Mouse (Mus musculus): ENCODE results near the gene Trim31. TPM values are rescaled to one million over a fixed set of nuclear protein-coding genes. Genes with fewer than 3 reads are reported as not detected.

The Trim31 gene
- polyA plus RNA-seq, 1 experiment from 2014 or later: 56.2 TPM

DNA sequence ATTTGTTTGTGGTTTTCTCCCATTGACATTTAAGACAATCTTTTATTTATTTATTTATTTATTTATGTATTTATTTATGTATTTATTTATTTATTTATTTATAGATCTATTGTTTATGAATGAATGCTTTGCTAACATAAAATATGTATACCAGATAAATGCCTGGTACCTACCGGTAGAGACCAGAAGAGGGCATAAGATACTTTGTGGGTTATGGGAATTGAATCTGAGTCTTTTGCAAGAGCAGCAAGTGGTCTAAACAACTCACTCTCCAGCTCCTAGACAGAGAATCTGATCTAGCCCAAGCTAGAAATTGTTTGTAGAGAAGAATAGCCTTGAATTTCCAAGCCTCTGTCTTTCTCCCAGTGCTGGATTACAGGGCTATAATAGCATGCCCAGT, 2.8 kb downstream of the Trim31 start:
- H3K9me3 ChIP-seq (ENCODE audit: control insufficient read depth): no peaks in the 10 kb centered on the region
- H3K27me3 ChIP-seq (replicated peaks; ENCODE audit: control insufficient read depth, insufficient read depth, low read length): no peaks in the 10 kb centered on the region
- H3K4me3 ChIP-seq (ENCODE audit: low read depth, low read length): peak overlapping the region; percentile 38; the same call in 1 of the 2 replicates
- H3K36me3 ChIP-seq (ENCODE audit: control insufficient read depth, insufficient read depth): peaks cover 7% of the 10 kb centered on the region
- no peaks in the 10 kb centered on the region for H3K4me1 ChIP-seq (replicated peaks; ENCODE audit: control insufficient read depth, insufficient read depth, low read length)
- no peak overlapping the region for H3K27ac ChIP-seq (ENCODE audit: low read depth, low read length)
- peak; percentile 52 for TF ChIP-seq CTCF (IDR thresholded peaks at IDR 0.05; ENCODE audit: low read depth)
- WGBS: 7% methylated on average over 1 of the region's 1 CpGs
- H3K9ac ChIP-seq (ENCODE audit: low read depth, low read length): no peak overlapping the region
- peak overlapping the region; percentile 73 for H3K4me2 ChIP-seq (replicated peaks; ENCODE audit: low read depth)
- ATAC-seq: no peak

DNA sequence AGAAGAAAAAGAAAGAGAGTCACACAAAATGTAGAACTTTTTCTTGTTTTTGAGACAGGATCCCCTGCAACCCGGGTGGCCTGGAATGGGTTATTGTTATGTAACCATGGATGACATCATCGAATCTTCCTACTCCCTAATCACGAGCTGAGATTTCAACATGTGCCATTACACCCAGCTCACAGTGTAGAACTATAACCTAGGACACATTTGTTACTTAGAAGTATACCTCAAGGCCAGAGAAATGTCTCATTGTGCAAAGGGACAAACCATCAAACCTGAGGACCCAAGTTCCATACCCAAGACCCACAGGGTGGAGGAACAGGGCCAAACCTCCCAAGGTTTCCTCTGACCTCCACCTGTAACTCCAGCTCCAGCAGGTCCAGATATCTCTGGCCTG, 5.7 kb downstream of the Trim31 start:
- WGBS: 42% methylated on average over 3 of the region's 3 CpGs

DNA sequence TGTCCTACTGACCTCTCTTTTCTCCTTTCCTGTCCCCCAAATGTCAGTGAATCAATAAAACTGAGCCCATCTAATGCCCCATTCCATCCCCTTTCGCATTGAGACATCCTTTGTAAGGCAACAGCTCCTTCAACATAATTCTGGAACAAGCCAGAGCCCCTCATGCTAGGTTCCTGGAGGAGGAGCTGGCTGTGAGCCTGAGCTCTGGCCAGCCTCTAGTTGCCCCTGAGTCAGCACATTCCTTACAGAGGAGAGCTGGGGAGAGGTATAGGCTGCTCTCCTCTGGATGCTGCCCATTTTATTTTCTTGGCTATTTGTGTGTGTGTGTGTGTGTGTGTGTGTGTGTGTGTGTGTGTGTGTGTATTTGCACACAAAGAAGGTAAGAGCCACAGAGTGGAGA, 10.3 kb downstream of the Trim31 start:
- Histone ChIP-seq H3K9me3 (ENCODE audit: control insufficient read depth) (no peaks in the 10 kb centered on the region), H3K27me3 (replicated peaks; ENCODE audit: control insufficient read depth, insufficient read depth, low read length) (no peaks in the 10 kb centered on the region), H3K9ac (ENCODE audit: low read depth, low read length) (no peak overlapping the region), H3K27ac (ENCODE audit: low read depth, low read length) (no peak overlapping the region), H3K4me1 (replicated peaks; ENCODE audit: control insufficient read depth, insufficient read depth, low read length) (no peaks in the 10 kb centered on the region), H3K4me2 (replicated peaks; ENCODE audit: low read depth) (no peak overlapping the region), H3K36me3 (ENCODE audit: control insufficient read depth, insufficient read depth) (peaks cover 17% of the 10 kb centered on the region), H3K4me3 (ENCODE audit: low read depth, low read length) (no peak overlapping the region)
- TF ChIP-seq CTCF (IDR thresholded peaks at IDR 0.05; ENCODE audit: low read depth): no peak
- 59% methylated on average over 1 of the region's 1 CpGs for WGBS
- no peak for ATAC-seq

More for the DNA sequence above, 5.7 kb downstream of the Trim31 start:
- Histone ChIP-seq H3K36me3 (ENCODE audit: control insufficient read depth, insufficient read depth) (peaks cover 17% of the 10 kb centered on the region), H3K9me3 (ENCODE audit: control insufficient read depth) (no peaks in the 10 kb centered on the region), H3K27ac (ENCODE audit: low read depth, low read length) (no peak overlapping the region), H3K4me1 (replicated peaks; ENCODE audit: control insufficient read depth, insufficient read depth, low read length) (no peaks in the 10 kb centered on the region), H3K9ac (ENCODE audit: low read depth, low read length) (no peak overlapping the region), H3K4me2 (replicated peaks; ENCODE audit: low read depth) (no peak overlapping the region), H3K27me3 (replicated peaks; ENCODE audit: control insufficient read depth, insufficient read depth, low read length) (no peaks in the 10 kb centered on the region), H3K4me3 (ENCODE audit: low read depth, low read length) (no peak overlapping the region)
- no peak for ATAC-seq
- TF ChIP-seq CTCF (IDR thresholded peaks at IDR 0.05; ENCODE audit: low read depth): no peak

DNA sequence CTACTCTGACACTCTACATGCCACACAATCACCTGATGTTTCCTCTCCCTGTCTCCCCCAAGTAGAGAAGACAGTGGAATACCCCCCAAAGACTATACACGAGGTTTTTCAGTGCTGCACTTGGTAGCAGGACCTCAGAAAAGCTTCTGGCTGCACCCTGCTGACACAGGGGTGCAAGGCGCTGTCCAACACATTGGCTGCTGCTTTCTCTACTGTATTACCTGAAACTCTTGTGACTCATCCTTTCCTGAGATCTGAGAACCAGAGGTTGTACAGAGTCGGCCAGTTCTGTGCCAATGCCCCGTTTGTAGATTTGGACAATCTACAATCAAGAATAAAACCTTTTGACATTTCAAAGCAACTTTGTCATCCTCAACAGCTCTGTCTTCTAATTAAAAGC, 11.9 kb downstream of the Trim31 start:
- TF ChIP-seq CTCF (IDR thresholded peaks at IDR 0.05; ENCODE audit: low read depth): no peak
- Histone ChIP-seq H3K27ac (ENCODE audit: low read depth, low read length) (no peak overlapping the region), H3K36me3 (ENCODE audit: control insufficient read depth, insufficient read depth) (peaks cover 17% of the 10 kb centered on the region), H3K9ac (ENCODE audit: low read depth, low read length) (no peak overlapping the region), H3K27me3 (replicated peaks; ENCODE audit: control insufficient read depth, insufficient read depth, low read length) (no peaks in the 10 kb centered on the region), H3K4me2 (replicated peaks; ENCODE audit: low read depth) (no peak overlapping the region), H3K4me3 (ENCODE audit: low read depth, low read length) (no peak overlapping the region), H3K9me3 (ENCODE audit: control insufficient read depth) (no peaks in the 10 kb centered on the region), H3K4me1 (replicated peaks; ENCODE audit: control insufficient read depth, insufficient read depth, low read length) (no peaks in the 10 kb centered on the region)
- WGBS: 54% methylated on average over 4 of the region's 4 CpGs
- ATAC-seq: no peak

DNA sequence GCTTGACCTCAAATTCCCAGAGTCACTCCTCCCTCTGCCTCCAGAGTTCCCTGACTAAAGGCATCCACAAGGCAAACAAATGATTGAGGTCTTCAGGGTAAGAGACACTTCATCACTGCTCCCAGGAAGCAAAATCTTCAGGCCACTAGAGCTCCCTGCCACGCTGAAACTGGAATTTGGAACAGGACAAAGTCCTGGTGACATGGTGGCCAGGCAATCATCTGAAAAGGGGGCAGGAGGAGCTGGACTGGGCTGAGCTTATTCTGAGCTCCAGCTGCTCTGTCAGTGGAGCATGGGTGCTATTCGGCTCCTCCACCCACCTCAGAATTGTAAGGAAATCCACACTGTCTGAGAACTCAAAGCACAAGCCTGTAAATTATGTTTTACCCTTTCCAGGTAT, 14.1 kb downstream of the Trim31 start:
- 54% methylated on average over 2 of the region's 2 CpGs for WGBS
- Histone ChIP-seq H3K9ac (ENCODE audit: low read depth, low read length) (no peak overlapping the region), H3K9me3 (ENCODE audit: control insufficient read depth) (no peaks in the 10 kb centered on the region), H3K27ac (ENCODE audit: low read depth, low read length) (peak overlapping the region; percentile 60), H3K4me2 (replicated peaks; ENCODE audit: low read depth) (no peak overlapping the region), H3K4me3 (ENCODE audit: low read depth, low read length) (no peak overlapping the region), H3K4me1 (replicated peaks; ENCODE audit: control insufficient read depth, insufficient read depth, low read length) (no peaks in the 10 kb centered on the region), H3K36me3 (ENCODE audit: control insufficient read depth, insufficient read depth) (peaks cover 5% of the 10 kb centered on the region; the same call in 1 of the 2 replicates), H3K27me3 (replicated peaks; ENCODE audit: control insufficient read depth, insufficient read depth, low read length) (no peaks in the 10 kb centered on the region)
- ATAC-seq: peak; percentile 58; the same call in 1 of the 2 replicates
- no peak for TF ChIP-seq CTCF (IDR thresholded peaks at IDR 0.05; ENCODE audit: low read depth)

DNA sequence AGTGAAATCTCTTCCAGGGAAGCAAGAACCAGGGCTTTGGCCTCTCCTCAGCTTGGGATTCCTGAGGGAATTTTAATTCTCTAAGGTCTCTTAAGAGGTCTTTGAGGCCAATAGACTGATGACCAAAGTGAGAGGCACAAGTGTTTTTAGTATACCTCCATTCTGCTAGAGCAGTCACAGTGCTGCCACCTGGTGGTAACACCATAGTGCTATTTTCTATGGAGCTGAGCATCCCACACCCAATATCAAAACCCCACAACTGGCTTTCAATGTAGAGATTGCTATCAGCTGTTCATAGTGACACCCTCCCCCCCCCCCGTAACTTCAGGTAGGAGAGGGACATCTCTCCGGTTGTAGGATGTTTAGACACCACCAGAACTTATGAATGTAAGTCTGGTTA, 16.2 kb downstream of the Trim31 start:
- 13% methylated on average over 2 of the region's 2 CpGs for WGBS
- Histone ChIP-seq H3K9ac (ENCODE audit: low read depth, low read length) (no peak overlapping the region), H3K36me3 (ENCODE audit: control insufficient read depth, insufficient read depth) (no peaks in the 10 kb centered on the region; the same call in 1 of the 2 replicates), H3K27me3 (replicated peaks; ENCODE audit: control insufficient read depth, insufficient read depth, low read length) (no peaks in the 10 kb centered on the region), H3K4me1 (replicated peaks; ENCODE audit: control insufficient read depth, insufficient read depth, low read length) (no peaks in the 10 kb centered on the region), H3K4me3 (ENCODE audit: low read depth, low read length) (no peak overlapping the region), H3K4me2 (replicated peaks; ENCODE audit: low read depth) (no peak overlapping the region), H3K9me3 (ENCODE audit: control insufficient read depth) (no peaks in the 10 kb centered on the region), H3K27ac (ENCODE audit: low read depth, low read length) (no peak overlapping the region)
- no peak for ATAC-seq
- peak; percentile 84 for TF ChIP-seq CTCF (IDR thresholded peaks at IDR 0.05; ENCODE audit: low read depth)

DNA sequence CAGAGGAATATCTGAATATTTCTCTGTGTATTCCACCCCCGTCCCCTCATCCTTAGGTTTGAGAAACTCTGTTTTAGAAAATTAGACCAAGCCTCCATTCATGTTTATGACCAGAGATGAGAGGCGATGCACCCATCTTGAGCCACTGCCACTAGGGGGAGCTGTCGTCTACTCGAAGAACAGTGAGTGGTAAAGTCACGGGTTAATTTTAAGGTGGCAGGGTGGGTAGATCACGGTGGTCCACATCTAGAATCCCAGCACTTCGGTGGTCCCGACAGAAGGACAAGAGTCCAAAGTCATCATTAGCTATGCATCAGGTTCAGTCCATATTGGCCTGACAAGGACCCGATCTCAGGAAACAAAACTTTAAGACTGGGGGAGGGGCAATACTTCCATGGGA, 17.2 kb downstream of the Trim31 start:
- Histone ChIP-seq H3K9me3 (ENCODE audit: control insufficient read depth) (no peaks in the 10 kb centered on the region), H3K9ac (ENCODE audit: low read depth, low read length) (no peak overlapping the region), H3K4me3 (ENCODE audit: low read depth, low read length) (no peak overlapping the region), H3K4me1 (replicated peaks; ENCODE audit: control insufficient read depth, insufficient read depth, low read length) (no peaks in the 10 kb centered on the region), H3K36me3 (ENCODE audit: control insufficient read depth, insufficient read depth) (no peaks in the 10 kb centered on the region), H3K27me3 (replicated peaks; ENCODE audit: control insufficient read depth, insufficient read depth, low read length) (no peaks in the 10 kb centered on the region), H3K4me2 (replicated peaks; ENCODE audit: low read depth) (no peak overlapping the region), H3K27ac (ENCODE audit: low read depth, low read length) (no peak overlapping the region)
- TF ChIP-seq CTCF (IDR thresholded peaks at IDR 0.05; ENCODE audit: low read depth): peak; percentile 87
- 12% methylated on average over 9 of the region's 9 CpGs for WGBS
- ATAC-seq: no peak

Measured in intestine, postnatal 0 days (tissue).